Mouse (Mus musculus) heart, embryonic 12.5 days (tissue): ENCODE results near the gene B4galnt4. TPM values are rescaled to one million over a fixed set of nuclear protein-coding genes. Genes with fewer than 3 reads are reported as not detected.
A peak's percentile ranks its signal among the peaks of the same experiment; 100 is the strongest.
"Not testable (repeated sequence)": the region's sequence is repeated elsewhere in the genome, so short reads cannot be mapped to it uniquely, and the experiment has no call there.

Source experiments
- ATAC-seq: fragments of 200-750 bp; cut with Nextera tagmentation; 2 replicates; pipeline ENCODE4 v1.8.0; 2017; ENCODE audit warnings: moderate TSS enrichment, moderate library complexity; ENCODE audit not compliant: insufficient number of reproducible peaks, low FRiP score
- H3K27ac ChIP-seq: fragments of 300-500 bp; sonication (generic); 2 replicates; pipeline ENCODE4 v1.5.1; 2016; ENCODE audit warnings: mild to moderate bottlenecking, moderate library complexity; ENCODE audit not compliant: poor library complexity, severe bottlenecking
- H3K27me3 ChIP-seq: fragments of 300-500 bp; sonication (generic); replicated peaks from 2 replicates; pipeline ENCODE4 v1.6.1; 2016; ENCODE audit warnings: mild to moderate bottlenecking, moderate library complexity
- H3K36me3 ChIP-seq: fragments of 300-500 bp; sonication (generic); 2 replicates; pipeline ENCODE4 v1.6.1; 2016; ENCODE audit warnings: mild to moderate bottlenecking, moderate library complexity
- H3K4me1 ChIP-seq: fragments of 300-500 bp; sonication (generic); replicated peaks from 2 replicates; pipeline ENCODE4 v1.6.1; 2016; ENCODE audit warnings: mild to moderate bottlenecking
- H3K4me2 ChIP-seq: fragments of 300-500 bp; sonication (generic); 2 replicates; pipeline ENCODE4 v1.6.1; 2016; ENCODE audit warnings: mild to moderate bottlenecking, moderate library complexity
- H3K4me3 ChIP-seq: fragments of 300-500 bp; sonication (generic); 2 replicates; pipeline ENCODE4 v1.5.1; 2016; ENCODE audit warnings: mild to moderate bottlenecking
- H3K9ac ChIP-seq: fragments of 300-500 bp; sonication (generic); 2 replicates; pipeline ENCODE4 v1.6.1; 2016; ENCODE audit warnings: mild to moderate bottlenecking, moderate library complexity
- H3K9me3 ChIP-seq: fragments of 300-500 bp; sonication (generic); replicated peaks from 2 replicates; pipeline ENCODE4 v1.6.1; 2016; ENCODE audit warnings: mild to moderate bottlenecking, moderate library complexity
- WGBS: fragments of 180-500 bp; shearing (Covaris S2); methylation state at CpG from one replicate; pipeline ENCODE4 v1.1.7; 2016; 5-methylcytosine and 5-hydroxymethylcytosine counted together
- polyA plus RNA-seq: library from polyadenylated mRNA; unstranded; fragments of >200 nt; fragmentation: Nextera tagmentation; extraction: Ambion mirVana; gene quantifications from 2 replicates; pipeline ENCODE4 v1.2.1, GENCODE M21; 2016

B4galnt4 gene
- polyA plus RNA-seq, 1 experiment from 2014 or later: 2.0 TPM

- WGBS: 80% methylated on average over 2 of the region's 2 CpGs
- no peak for ATAC-seq
- H3K36me3 ChIP-seq: no peaks in the 10 kb centered on the region
These were observed 32.1 kb upstream of the B4galnt4 start, which contains the start of gene Gm17387 for GRCm38 (mm10) chr7:141028831-141029230. Gene Gm17387, plus strand, starts transcription at chr7:141029131.

GRCm38 (mm10) chr7:141030390-141030789 is 30.5 kb upstream of the B4galnt4 start:
- H3K27ac ChIP-seq: no peak overlapping the region
- no peak for ATAC-seq
- no peaks in the 10 kb centered on the region for H3K4me1 ChIP-seq
- H3K9ac ChIP-seq: no peak overlapping the region
- 0 out of 2 replicates have a peak, but pooled peaks cover 5% of the 10 kb centered on the region for H3K27me3 ChIP-seq
- no peak overlapping the region for H3K4me2 ChIP-seq
- no peak overlapping the region for H3K4me3 ChIP-seq
- no peaks in the 10 kb centered on the region for H3K36me3 ChIP-seq
- H3K9me3 ChIP-seq: no peaks in the 10 kb centered on the region
- 52% methylated on average over 3 of the region's 3 CpGs for WGBS

More at GRCm38 (mm10) chr7:141028831-141029230, 32.1 kb upstream of the B4galnt4 start, which contains the start of gene Gm17387:
- H3K27ac ChIP-seq: no peak within 1 kb of the TSS
- no peak within 1 kb of the TSS for H3K4me2 ChIP-seq
- 0 out of 2 replicates have a peak, but pooled peaks cover 5% of the 10 kb centered on the region for H3K27me3 ChIP-seq
- H3K4me3 ChIP-seq: no peak within 1 kb of the TSS
- no peak within 1 kb of the TSS for H3K9ac ChIP-seq
- H3K4me1 ChIP-seq: 0 out of 2 replicates have a peak, but pooled peaks cover 5% of the 10 kb centered on the region
- no peaks in the 10 kb centered on the region for H3K9me3 ChIP-seq

GRCm38 (mm10) chr7:141032458-141033167 is 28.3 kb upstream of the B4galnt4 start:
- Histone ChIP-seq H3K36me3 (no peaks in the 10 kb centered on the region), H3K4me2 (no peak overlapping the region), H3K9me3 (no peaks in the 10 kb centered on the region), H3K9ac (no peak overlapping the region), H3K4me3 (no peak overlapping the region), H3K27me3 (0 out of 2 replicates have a peak, but pooled peaks cover 5% of the 10 kb centered on the region), H3K4me1 (no peaks in the 10 kb centered on the region), H3K27ac (no peak overlapping the region)
- 63% methylated on average over 9 of the region's 9 CpGs for WGBS
- ATAC-seq: no peak

GRCm38 (mm10) chr7:141036624-141037023 is 24.3 kb upstream of the B4galnt4 start:
- not testable (repeated sequence) for H3K4me1 ChIP-seq, H3K27me3 ChIP-seq, H3K27ac ChIP-seq, H3K36me3 ChIP-seq, ATAC-seq, H3K4me3 ChIP-seq, H3K9ac ChIP-seq, H3K9me3 ChIP-seq, H3K4me2 ChIP-seq
- WGBS: 74% methylated on average over 1 of the region's 2 CpGs

GRCm38 (mm10) chr7:141038090-141039032 is 22.5 kb upstream of the B4galnt4 start:
- H3K4me2 ChIP-seq: no peak overlapping the region
- no peaks in the 10 kb centered on the region for H3K27me3 ChIP-seq
- ATAC-seq: no peak
- H3K4me3 ChIP-seq: no peak overlapping the region
- no peak overlapping the region for H3K9ac ChIP-seq
- H3K27ac ChIP-seq: no peak overlapping the region
- peaks cover 5% of the 10 kb centered on the region; the same call in 1 of the 2 replicates for H3K4me1 ChIP-seq
- no peaks in the 10 kb centered on the region for H3K9me3 ChIP-seq
- H3K36me3 ChIP-seq: no peaks in the 10 kb centered on the region
- WGBS: 55% methylated on average over 20 of the region's 21 CpGs

- Histone ChIP-seq H3K27me3 (no peaks in the 10 kb centered on the region), H3K9ac (no peak overlapping the region), H3K4me1 (peaks cover 5% of the 10 kb centered on the region; the same call in 1 of the 2 replicates), H3K36me3 (no peaks in the 10 kb centered on the region), H3K27ac (no peak overlapping the region), H3K9me3 (no peaks in the 10 kb centered on the region), H3K4me3 (no peak overlapping the region), H3K4me2 (no peak overlapping the region)
- no peak for ATAC-seq
- 86% methylated on average over 4 of the region's 4 CpGs for WGBS
These were observed 21.4 kb upstream of the B4galnt4 start for GRCm38 (mm10) chr7:141039386-141040107.

GRCm38 (mm10) chr7:141040867-141041606 is 19.9 kb upstream of the B4galnt4 start:
- no peaks in the 10 kb centered on the region for H3K36me3 ChIP-seq
- no peak for ATAC-seq
- no peaks in the 10 kb centered on the region for H3K9me3 ChIP-seq
- no peaks in the 10 kb centered on the region for H3K27me3 ChIP-seq
- H3K4me1 ChIP-seq: peaks cover 5% of the 10 kb centered on the region; the same call in 1 of the 2 replicates
- H3K9ac ChIP-seq: no peak overlapping the region; the same call in 1 of the 2 replicates
- H3K4me3 ChIP-seq: no peak overlapping the region
- WGBS: 37% methylated on average over 6 of the region's 9 CpGs
- H3K27ac ChIP-seq: peak overlapping the region; percentile 59
- H3K4me2 ChIP-seq: peak overlapping the region; percentile 46

- Histone ChIP-seq H3K4me1 (peaks cover 5% of the 10 kb centered on the region; the same call in 1 of the 2 replicates), H3K36me3 (no peaks in the 10 kb centered on the region), H3K4me3 (no peak overlapping the region), H3K4me2 (no peak overlapping the region), H3K27ac (peak overlapping the region; percentile 59), H3K27me3 (0 out of 2 replicates have a peak, but pooled peaks cover 4% of the 10 kb centered on the region), H3K9me3 (no peaks in the 10 kb centered on the region), H3K9ac (no peak overlapping the region)
- ATAC-seq: peak; percentile 85
- 22% methylated on average over 5 of the region's 5 CpGs for WGBS
These were observed 19.2 kb upstream of the B4galnt4 start for GRCm38 (mm10) chr7:141041661-141042060.

GRCm38 (mm10) chr7:141042539-141042938 is 18.4 kb upstream of the B4galnt4 start:
- no peak overlapping the region for H3K27ac ChIP-seq
- ATAC-seq: no peak

More at GRCm38 (mm10) chr7:141042539-141042938, 18.4 kb upstream of the B4galnt4 start:
- Histone ChIP-seq H3K36me3 (no peaks in the 10 kb centered on the region), H3K9me3 (no peaks in the 10 kb centered on the region), H3K4me1 (peaks cover 12% of the 10 kb centered on the region), H3K27me3 (0 out of 2 replicates have a peak, but pooled peaks cover 9% of the 10 kb centered on the region), H3K4me3 (no peak overlapping the region), H3K9ac (no peak overlapping the region), H3K4me2 (no peak overlapping the region)
- 40% methylated on average over 4 of the region's 4 CpGs for WGBS
